Mouse (Mus musculus) bone marrow macrophage, adult 2 months (primary cell): Measurements from ENCODE around the gene Ube2c. TPM values are rescaled to one million over a fixed set of nuclear protein-coding genes. Genes with fewer than 3 reads are reported as not detected.

ENCODE experiments used
- H3K27ac ChIP-seq: 2 replicates; pipeline ENCODE4 v1.5.1; 2012; ENCODE audit warnings: low read depth, low read length; ENCODE audit not compliant: insufficient read depth
- H3K4me1 ChIP-seq: 2 replicates; pipeline ENCODE4 v1.6.1; 2012; ENCODE audit warnings: low read length; ENCODE audit not compliant: control insufficient read depth, insufficient read depth
- H3K4me3 ChIP-seq: 2 replicates; pipeline ENCODE4 v1.5.1; 2012; ENCODE audit warnings: mild to moderate bottlenecking, low read length, moderate library complexity; ENCODE audit not compliant: insufficient read depth
- CTCF ChIP-seq: IDR thresholded peaks from 2 replicates; pipeline ENCODE4 v1.5.1; 2012; ENCODE audit warnings: low read depth, mild to moderate bottlenecking, low read length, moderate library complexity
- POLR2A ChIP-seq: IDR thresholded peaks from 2 replicates; pipeline ENCODE4 v1.6.1; 2012; ENCODE audit warnings: mild to moderate bottlenecking, low read depth, low read length, borderline replicate concordance
- polyA plus RNA-seq: library from polyadenylated mRNA; stranded (reverse); fragments of >200 nt; gene quantifications from 2 replicates; pipeline ENCODE4 v1.2.4, GENCODE M21; 2012; ENCODE audit not compliant: missing spikeins, insufficient read depth, insufficient read length

The Ube2c gene
- polyA plus RNA-seq, 1 experiment, result 93.9 TPM

GRCm38 (mm10) chr2:164786388-164786885 is 16.7 kb downstream of the Ube2c start:
- 0 out of 2 replicates have a peak overlapping the region, but pooled peaks have one; percentile 26 for H3K27ac ChIP-seq

GRCm38 (mm10) chr2:164787032-164787431 is 17.3 kb downstream of the Ube2c start:
- Histone ChIP-seq H3K4me1 (peaks cover 17% of the 10 kb centered on the region), H3K4me3 (no peak overlapping the region; the same call in 1 of the 2 replicates), H3K27ac (no peak overlapping the region)
- TF ChIP-seq CTCF, result no peak
- no peak for TF ChIP-seq POLR2A

More at GRCm38 (mm10) chr2:164786388-164786885, 16.7 kb downstream of the Ube2c start:
- no peak for TF ChIP-seq POLR2A
- no peak for TF ChIP-seq CTCF
- peak overlapping the region; percentile 70 for H3K4me3 ChIP-seq
- peaks cover 17% of the 10 kb centered on the region for H3K4me1 ChIP-seq

- H3K27ac ChIP-seq, result no peak overlapping the region
- TF ChIP-seq CTCF, result no peak
- no peak overlapping the region for H3K4me3 ChIP-seq
- peaks cover 17% of the 10 kb centered on the region for H3K4me1 ChIP-seq
Observed at GRCm38 (mm10) chr2:164787779-164788178, 18.1 kb downstream of the Ube2c start.

GRCm38 (mm10) chr2:164788411-164788810 is 18.7 kb downstream of the Ube2c start:
- no peak for TF ChIP-seq CTCF
- no peak for TF ChIP-seq POLR2A
- no peak overlapping the region for H3K4me3 ChIP-seq
- H3K4me1 ChIP-seq, result peaks cover 17% of the 10 kb centered on the region
- H3K27ac ChIP-seq, result no peak overlapping the region

- TF ChIP-seq POLR2A, result no peak
- Histone ChIP-seq H3K4me3 (no peak overlapping the region), H3K27ac (no peak overlapping the region), H3K4me1 (peaks cover 13% of the 10 kb centered on the region)
Observed at GRCm38 (mm10) chr2:164790451-164790850, 20.8 kb downstream of the Ube2c start.

- H3K27ac ChIP-seq, result no peak overlapping the region
- H3K4me1 ChIP-seq, result peaks cover 9% of the 10 kb centered on the region
- H3K4me3 ChIP-seq, result no peak overlapping the region
- TF ChIP-seq CTCF (no peak), POLR2A (no peak)
Observed at GRCm38 (mm10) chr2:164791841-164792261, 22.2 kb downstream of the Ube2c start.

- Histone ChIP-seq H3K4me1 (peaks cover 6% of the 10 kb centered on the region), H3K27ac (no peak overlapping the region), H3K4me3 (no peak overlapping the region)
- no peak for TF ChIP-seq CTCF
- no peak for TF ChIP-seq POLR2A
Observed at GRCm38 (mm10) chr2:164792400-164793190, 22.9 kb downstream of the Ube2c start.

- H3K4me1 ChIP-seq, result peaks cover 6% of the 10 kb centered on the region
- H3K27ac ChIP-seq, result no peak overlapping the region
- TF ChIP-seq CTCF (peak; percentile 28; the same call in 1 of the 2 replicates), POLR2A (no peak)
- H3K4me3 ChIP-seq, result no peak overlapping the region
Observed at GRCm38 (mm10) chr2:164793236-164793635, 23.5 kb downstream of the Ube2c start.

- Histone ChIP-seq H3K4me1 (peaks cover 6% of the 10 kb centered on the region), H3K27ac (no peak overlapping the region), H3K4me3 (no peak overlapping the region)
- TF ChIP-seq CTCF (no peak), POLR2A (no peak)
Observed at GRCm38 (mm10) chr2:164793772-164794171, 24.1 kb downstream of the Ube2c start.

- TF ChIP-seq CTCF (peak; percentile 82), POLR2A (no peak)
- no peak overlapping the region for H3K4me3 ChIP-seq
- peaks cover 6% of the 10 kb centered on the region for H3K4me1 ChIP-seq
- no peak overlapping the region for H3K27ac ChIP-seq
Observed at GRCm38 (mm10) chr2:164794293-164794692, 24.6 kb downstream of the Ube2c start.
